Mouse (Mus musculus) E14TG2a.4 (cell line): ENCODE results near the gene Slc29a1.

Experiments
- H3K27me3 ChIP-seq: 2 replicates; pipeline ENCODE4 v1.6.1; 2014; ENCODE audit warnings: low read length, control low read depth; ENCODE audit not compliant: insufficient read depth
- H3K36me3 ChIP-seq: 2 replicates; pipeline ENCODE4 v1.6.1; 2014; ENCODE audit warnings: low read length, control low read depth; ENCODE audit not compliant: insufficient read depth
- H3K4me1 ChIP-seq: replicated peaks from 2 replicates; pipeline ENCODE4 v1.6.1; 2014; ENCODE audit warnings: low read depth, low read length, control low read depth
- H3K4me3 ChIP-seq: replicated peaks from 2 replicates; pipeline ENCODE4 v1.5.1; 2014; ENCODE audit warnings: mild to moderate bottlenecking, low read length
- H3K9me3 ChIP-seq: 2 replicates; pipeline ENCODE4 v1.6.1; 2014; ENCODE audit warnings: low read length, control low read depth
- CTCF ChIP-seq: conservative IDR thresholded peaks from 2 replicates; pipeline ENCODE4 v1.5.1; 2014; ENCODE audit warnings: low read length
- NANOG ChIP-seq: IDR thresholded peaks from 2 replicates; pipeline ENCODE4 v1.6.1; 2014; ENCODE audit warnings: borderline replicate concordance, low read length, mixed read lengths
- POU5F1 ChIP-seq: IDR thresholded peaks from 2 replicates; pipeline ENCODE4 v1.6.1; 2014; ENCODE audit warnings: low read length, borderline replicate concordance

Slc29a1 gene

DNA sequence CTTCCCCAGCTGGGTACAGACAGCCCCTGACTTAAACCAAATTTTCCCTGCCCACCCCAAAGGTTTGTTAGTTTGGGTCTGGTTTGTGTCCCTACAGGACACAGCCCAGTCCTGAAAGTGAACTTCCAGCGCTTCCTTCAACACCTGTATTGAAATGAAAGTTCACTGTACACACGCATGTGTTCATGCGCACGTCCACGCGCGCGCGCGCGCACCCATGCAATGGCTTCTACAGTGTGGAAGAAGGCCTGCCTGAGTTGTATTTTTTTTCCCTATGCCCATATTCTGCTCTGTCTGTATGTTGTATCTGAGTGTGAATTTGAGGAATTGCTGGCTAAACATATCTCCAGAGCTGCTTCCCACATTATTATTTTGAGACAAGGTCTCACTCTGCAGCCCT lies 34.3 kb downstream of the Slc29a1 start:
- peak overlapping the region; percentile 98 for H3K4me3 ChIP-seq
- peaks cover 24% of the 10 kb centered on the region; the same call in 1 of the 2 replicates for H3K9me3 ChIP-seq
- H3K36me3 ChIP-seq: peaks cover 64% of the 10 kb centered on the region
- H3K27me3 ChIP-seq: no peaks in the 10 kb centered on the region
- H3K4me1 ChIP-seq: peaks cover 68% of the 10 kb centered on the region
- TF ChIP-seq NANOG (no peak), CTCF (no peak), POU5F1 (no peak)

DNA sequence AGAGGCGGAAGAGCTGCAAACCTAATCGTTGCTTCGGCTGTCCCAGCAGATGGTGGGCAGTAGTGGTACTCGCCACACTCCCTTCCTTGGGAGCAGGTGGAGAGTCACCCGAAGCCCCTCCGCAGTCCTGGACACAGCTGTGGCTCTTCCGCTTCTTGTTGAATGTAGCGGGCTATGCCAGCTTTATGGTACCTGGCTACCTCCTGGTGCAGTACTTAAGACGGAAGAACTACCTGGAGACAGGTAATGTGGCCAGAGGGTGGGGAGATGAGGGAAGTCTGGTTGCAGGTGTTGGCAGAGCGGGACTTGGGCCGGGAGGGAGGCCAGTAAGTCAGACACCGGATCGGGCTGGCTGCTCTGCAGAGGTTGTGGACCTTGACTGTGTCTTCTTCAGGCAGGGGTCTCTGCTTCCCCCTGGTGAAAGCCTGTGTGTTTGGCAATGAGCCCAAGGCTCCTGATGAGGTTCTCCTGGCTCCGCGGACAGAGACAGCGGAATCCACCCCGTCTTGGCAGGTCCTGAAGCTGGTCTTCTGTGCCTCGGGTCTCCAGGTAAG lies 34.8 kb downstream of the Slc29a1 start:
- Histone ChIP-seq H3K4me1 (peaks cover 66% of the 10 kb centered on the region), H3K4me3 (peak overlapping the region; percentile 98), H3K9me3 (peaks cover 19% of the 10 kb centered on the region; the same call in 1 of the 2 replicates), H3K36me3 (peaks cover 61% of the 10 kb centered on the region), H3K27me3 (no peaks in the 10 kb centered on the region)
- no peak for TF ChIP-seq CTCF
- TF ChIP-seq POU5F1: no peak
- TF ChIP-seq NANOG: no peak

GRCm38 (mm10) chr17:45563655-45564530 lies 35.5 kb downstream of the Slc29a1 start, which contains the start of gene Slc35b2:
Gene Slc35b2, plus strand, starts transcription at chr17:45563874.
- TF ChIP-seq NANOG: no peak
- no peak for TF ChIP-seq POU5F1
- TF ChIP-seq CTCF: peak; percentile 16; the same call in 1 of the 2 replicates
- Histone ChIP-seq H3K4me1 (peaks cover 64% of the 10 kb centered on the region), H3K9me3 (peaks cover 12% of the 10 kb centered on the region; the same call in 1 of the 2 replicates)

DNA sequence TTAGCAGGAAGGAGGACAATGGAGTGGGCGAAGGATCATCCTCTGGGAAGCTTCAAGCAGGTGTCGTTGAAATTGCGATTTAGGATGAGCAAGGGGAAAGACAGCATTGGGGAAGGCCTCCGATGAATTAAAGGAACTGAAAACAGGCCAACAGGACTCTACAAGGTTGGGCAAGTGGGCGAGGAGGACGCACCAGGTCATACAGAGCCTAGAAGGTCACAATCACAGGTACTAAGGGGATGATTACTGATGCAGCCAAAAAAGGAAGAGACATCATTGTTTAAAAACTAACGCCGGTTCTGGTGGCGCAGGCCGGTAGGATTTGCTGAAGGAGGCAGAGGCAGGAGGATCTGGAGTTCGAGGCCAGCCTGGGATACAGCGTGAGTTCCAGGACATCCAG lies 36.2 kb downstream of the Slc29a1 start:
- Histone ChIP-seq H3K9me3 (peaks cover 7% of the 10 kb centered on the region; the same call in 1 of the 2 replicates), H3K4me1 (peaks cover 64% of the 10 kb centered on the region), H3K36me3 (peaks cover 58% of the 10 kb centered on the region), H3K27me3 (no peaks in the 10 kb centered on the region), H3K4me3 (peak overlapping the region; percentile 98; the same call in 1 of the 2 replicates)
- TF ChIP-seq CTCF (no peak), NANOG (no peak)

More at GRCm38 (mm10) chr17:45563655-45564530, 35.5 kb downstream of the Slc29a1 start, which contains the start of gene Slc35b2:
- H3K4me3 ChIP-seq: peak within 1 kb of the TSS; percentile 98
- H3K36me3 ChIP-seq: peaks cover 59% of the 10 kb centered on the region
- no peaks in the 10 kb centered on the region for H3K27me3 ChIP-seq

GRCm38 (mm10) chr17:45559732-45560525 lies 39.5 kb downstream of the Slc29a1 start:
- Histone ChIP-seq H3K4me3 (no peak overlapping the region), H3K9me3 (no peaks in the 10 kb centered on the region), H3K27me3 (peaks cover 18% of the 10 kb centered on the region), H3K4me1 (peaks cover 63% of the 10 kb centered on the region), H3K36me3 (peaks cover 25% of the 10 kb centered on the region)
- no peak for TF ChIP-seq NANOG
- no peak for TF ChIP-seq CTCF
- no peak for TF ChIP-seq POU5F1

GRCm38 (mm10) chr17:45557998-45558862 lies 41.2 kb downstream of the Slc29a1 start:
- H3K9me3 ChIP-seq: no peaks in the 10 kb centered on the region
- peaks cover 22% of the 10 kb centered on the region for H3K27me3 ChIP-seq
- H3K36me3 ChIP-seq: peaks cover 23% of the 10 kb centered on the region
- H3K4me1 ChIP-seq: peaks cover 58% of the 10 kb centered on the region
- TF ChIP-seq CTCF (no peak), POU5F1 (no peak), NANOG (no peak)
- no peak overlapping the region for H3K4me3 ChIP-seq

- TF ChIP-seq POU5F1 (no peak), CTCF (no peak), NANOG (no peak)
- peaks cover 23% of the 10 kb centered on the region for H3K36me3 ChIP-seq
- no peak overlapping the region for H3K4me3 ChIP-seq
- H3K27me3 ChIP-seq: peaks cover 26% of the 10 kb centered on the region
- no peaks in the 10 kb centered on the region for H3K9me3 ChIP-seq
- H3K4me1 ChIP-seq: peaks cover 51% of the 10 kb centered on the region
Observed at GRCm38 (mm10) chr17:45557246-45557824, 42.1 kb downstream of the Slc29a1 start.
